Mouse (Mus musculus) left cerebral cortex, adult 9 months (tissue): ENCODE results near the gene Sapcd2.

Source experiments
- DNase-seq, 2 experiments: peaks; one replicate each; pipeline ENCODE4 v3.0.0; 2022; ENCODE audit warnings: low spot score in 2 of 2

Sapcd2 gene

DNA sequence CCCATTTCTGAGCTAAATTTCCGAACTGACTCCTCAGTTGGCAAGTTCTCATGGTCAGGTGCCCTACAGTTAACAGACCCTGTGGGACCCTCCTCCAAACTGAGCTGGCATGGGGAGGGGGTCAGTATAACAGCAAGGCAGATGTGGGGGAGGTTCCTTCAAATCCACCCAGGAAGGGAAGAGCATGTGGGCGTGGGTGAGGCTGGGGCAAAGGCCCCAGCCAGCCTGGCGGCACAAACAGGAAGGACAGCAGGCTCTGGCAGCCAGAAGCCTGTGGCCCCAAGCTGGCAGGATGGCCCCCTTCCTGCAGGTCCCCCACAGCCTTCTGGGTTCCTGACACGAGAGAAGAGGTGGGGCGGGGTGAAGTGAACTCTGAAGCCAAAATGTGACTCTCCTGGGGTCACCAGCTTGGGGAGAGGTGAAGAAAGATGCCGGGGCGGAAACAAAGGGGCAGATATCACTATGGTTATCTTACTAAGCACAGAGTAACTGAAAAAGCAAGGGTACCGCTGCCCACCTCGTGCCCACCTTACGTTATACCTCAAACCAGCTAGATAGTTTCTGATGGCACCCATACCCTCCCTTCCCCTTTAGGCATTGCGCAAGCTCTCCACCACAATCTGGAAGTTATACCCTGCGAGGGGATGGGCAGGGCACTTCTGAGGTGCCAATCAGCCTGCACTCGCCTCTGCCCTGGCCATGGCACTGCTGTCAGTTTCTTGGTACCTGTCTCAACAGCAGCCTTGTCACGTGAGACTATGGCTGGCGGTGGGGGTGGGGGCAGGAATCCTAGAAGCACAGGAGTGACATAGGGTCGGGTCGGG, 50.7 kb downstream of the Sapcd2 start, which contains the start of gene Fut7:
Fut7 (plus strand) TSS at position 681 of the 824 bp plus-strand sequence.
- no peak for DNase-seq

DNA sequence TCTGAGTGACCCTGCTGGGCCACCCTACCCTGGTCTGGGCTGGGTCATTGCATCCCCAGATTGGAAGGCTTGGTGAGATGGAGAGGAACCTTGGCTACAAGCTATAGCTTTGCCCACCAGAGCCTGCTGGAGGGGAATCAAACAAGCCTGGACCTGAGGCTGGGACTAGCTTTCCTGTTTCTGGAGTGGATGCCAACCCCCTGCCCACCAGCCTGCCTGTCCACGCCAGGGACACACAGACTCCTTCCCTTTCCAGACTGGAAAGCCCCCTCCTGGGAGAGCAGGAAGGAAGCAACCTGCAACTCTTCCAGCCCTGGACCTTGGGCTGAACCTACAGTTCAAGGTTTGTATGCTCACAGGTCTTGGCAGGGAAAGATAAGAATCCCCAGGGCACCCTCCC, 51.5 kb downstream of the Sapcd2 start:
- DNase-seq, result no peak

DNA sequence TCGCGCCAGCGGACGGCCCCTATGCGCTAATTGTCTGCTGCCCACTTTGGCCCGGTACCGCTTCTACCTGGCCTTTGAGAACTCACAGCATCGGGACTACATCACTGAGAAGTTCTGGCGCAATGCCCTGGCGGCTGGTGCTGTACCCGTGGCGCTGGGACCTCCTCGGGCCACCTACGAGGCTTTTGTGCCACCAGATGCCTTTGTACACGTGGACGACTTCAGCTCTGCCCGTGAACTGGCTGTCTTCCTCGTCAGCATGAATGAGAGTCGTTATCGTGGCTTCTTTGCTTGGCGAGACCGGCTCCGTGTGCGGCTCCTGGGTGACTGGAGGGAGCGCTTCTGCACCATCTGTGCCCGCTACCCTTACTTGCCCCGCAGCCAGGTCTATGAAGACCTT, 53.4 kb downstream of the Sapcd2 start:
- no peak for DNase-seq

DNA sequence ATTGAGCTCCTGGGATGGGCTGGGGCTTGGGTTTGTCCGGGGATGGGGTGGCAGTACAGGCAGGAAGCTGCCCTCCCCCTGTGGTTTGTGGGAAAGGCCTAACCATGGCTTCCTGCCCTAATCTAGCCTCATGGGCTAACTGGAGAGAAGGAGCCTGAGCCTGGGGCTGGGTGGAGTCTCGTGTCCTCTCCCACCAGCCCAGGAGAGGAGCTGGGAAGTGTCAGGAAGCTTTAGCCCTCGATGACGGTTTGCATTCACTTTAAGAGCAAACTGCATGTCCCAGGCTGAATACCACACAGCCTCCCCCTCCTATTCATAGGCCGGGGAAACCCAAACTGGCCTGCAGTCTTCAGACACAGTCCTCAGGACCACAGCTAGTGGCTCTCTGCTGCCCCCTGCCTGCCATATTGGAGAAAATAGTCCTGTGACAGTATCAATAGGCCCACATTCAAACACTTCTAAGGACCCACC, 54.6 kb downstream of the Sapcd2 start:
- peak in 1 of 2 experiments; percentile 71 for DNase-seq

DNA sequence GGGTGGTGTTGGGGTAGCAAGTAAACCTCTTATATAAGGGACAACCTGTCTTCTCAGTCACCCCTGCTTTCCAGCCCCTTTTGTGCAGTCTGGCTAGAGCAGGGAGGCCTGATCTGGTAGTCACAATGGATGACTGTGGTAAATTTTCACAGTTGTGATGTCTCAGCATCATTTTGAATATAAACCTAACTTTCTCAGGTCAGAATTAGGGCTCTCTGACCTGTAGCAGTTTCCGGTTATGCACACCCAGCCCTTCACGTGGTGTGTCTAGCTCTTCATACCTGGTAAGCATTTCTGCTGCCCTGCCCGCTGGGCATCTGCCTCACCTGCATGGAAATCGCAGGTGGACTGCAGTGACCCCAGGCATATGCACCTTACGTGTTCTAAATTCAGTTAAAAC, 55.1 kb downstream of the Sapcd2 start:
- DNase-seq, result no peak
